Mouse (Mus musculus) hindbrain, embryonic 10.5 days (tissue): ENCODE measurements around the gene Stx6. TPM values are rescaled to one million over a fixed set of nuclear protein-coding genes. Genes with fewer than 3 reads are reported as not detected.

ENCODE experiments used
- DNase-seq: peaks from one replicate; pipeline ENCODE4 v3.0.0-alpha.2; 2017; ENCODE audit warnings: low spot score
- H3K27ac ChIP-seq: fragments of 300-500 bp; sonication (generic); 2 replicates; pipeline ENCODE4 v1.5.1; 2016; ENCODE audit warnings: mild to moderate bottlenecking, moderate library complexity
- H3K27me3 ChIP-seq: fragments of 300-500 bp; sonication (generic); 2 replicates; pipeline ENCODE4 v1.6.1; 2016; ENCODE audit warnings: mild to moderate bottlenecking; ENCODE audit not compliant: poor library complexity, insufficient read depth, severe bottlenecking
- H3K36me3 ChIP-seq: fragments of 300-500 bp; sonication (generic); 2 replicates; pipeline ENCODE4 v1.6.1; 2016; ENCODE audit warnings: mild to moderate bottlenecking, moderate library complexity
- H3K4me1 ChIP-seq: fragments of 300-500 bp; sonication (generic); replicated peaks from 2 replicates; pipeline ENCODE4 v1.6.1; 2016; ENCODE audit warnings: mild to moderate bottlenecking
- H3K4me3 ChIP-seq: fragments of 300-500 bp; sonication (generic); 2 replicates; pipeline ENCODE4 v1.5.1; 2016; ENCODE audit warnings: mild to moderate bottlenecking, moderate library complexity
- H3K9me3 ChIP-seq: fragments of 300-500 bp; sonication (generic); 2 replicates; pipeline ENCODE4 v1.6.1; 2016; ENCODE audit warnings: mild to moderate bottlenecking, moderate library complexity
- WGBS: fragments of 180-500 bp; shearing (Covaris S2); methylation state at CpG from one replicate; pipeline ENCODE4 v1.1.7; 2016; 5-methylcytosine and 5-hydroxymethylcytosine counted together
- polyA plus RNA-seq: library from polyadenylated mRNA; unstranded; fragments of >200 nt; fragmentation: Nextera tagmentation; extraction: Ambion mirVana; gene quantifications from 2 replicates; pipeline ENCODE4 v1.2.1, GENCODE M21; 2016

Stx6 gene
- polyA plus RNA-seq, 1 experiment from 2014 or later: 101 TPM

- Histone ChIP-seq H3K27me3 (peaks cover 36% of the 10 kb centered on the region), H3K4me3 (peak within 1 kb of the TSS; percentile 70), H3K27ac (peak within 1 kb of the TSS; percentile 94), H3K4me1 (peaks cover 45% of the 10 kb centered on the region), H3K36me3 (peaks cover 22% of the 10 kb centered on the region), H3K9me3 (no peaks in the 10 kb centered on the region)
- peak; percentile 77 for DNase-seq
- WGBS: 2% methylated on average over 85 of the region's 85 CpGs
These were observed 85.6 kb downstream of the Stx6 start, which contains the start of gene BC034090 for GRCm38 (mm10) chr1:155243797-155244770. BC034090 (minus strand) TSS chr1:155244444.

- no peak for DNase-seq
- Histone ChIP-seq H3K4me3 (peak overlapping the region; percentile 70), H3K27ac (peak overlapping the region; percentile 94), H3K9me3 (no peaks in the 10 kb centered on the region), H3K36me3 (peaks cover 22% of the 10 kb centered on the region), H3K27me3 (peaks cover 36% of the 10 kb centered on the region), H3K4me1 (peaks cover 37% of the 10 kb centered on the region)
- WGBS: 2% methylated on average over 29 of the region's 29 CpGs
These were observed 86.3 kb downstream of the Stx6 start for GRCm38 (mm10) chr1:155244771-155245211.

- Histone ChIP-seq H3K4me1 (peaks cover 32% of the 10 kb centered on the region), H3K9me3 (no peaks in the 10 kb centered on the region), H3K36me3 (peaks cover 16% of the 10 kb centered on the region), H3K27ac (no peak overlapping the region), H3K27me3 (peaks cover 36% of the 10 kb centered on the region), H3K4me3 (no peak overlapping the region)
- DNase-seq: peak; percentile 21
- 57% methylated on average over 7 of the region's 7 CpGs for WGBS
These were observed 87.0 kb downstream of the Stx6 start for GRCm38 (mm10) chr1:155245516-155245915.

- Histone ChIP-seq H3K4me3 (no peak overlapping the region), H3K9me3 (no peaks in the 10 kb centered on the region), H3K27me3 (peaks cover 26% of the 10 kb centered on the region), H3K36me3 (no peaks in the 10 kb centered on the region), H3K27ac (no peak overlapping the region), H3K4me1 (peaks cover 36% of the 10 kb centered on the region)
- DNase-seq: no peak
- WGBS: 49% methylated on average over 5 of the region's 5 CpGs
These were observed 88.9 kb downstream of the Stx6 start for GRCm38 (mm10) chr1:155247441-155247840.

GRCm38 (mm10) chr1:155248041-155248440 is 89.5 kb downstream of the Stx6 start:
- Histone ChIP-seq H3K9me3 (no peaks in the 10 kb centered on the region), H3K4me1 (peaks cover 41% of the 10 kb centered on the region), H3K4me3 (no peak overlapping the region), H3K27ac (no peak overlapping the region), H3K36me3 (no peaks in the 10 kb centered on the region), H3K27me3 (peaks cover 23% of the 10 kb centered on the region)
- no peak for DNase-seq
- 76% methylated on average over 5 of the region's 5 CpGs for WGBS

- no peaks in the 10 kb centered on the region for H3K9me3 ChIP-seq
- H3K36me3 ChIP-seq: no peaks in the 10 kb centered on the region
- peaks cover 15% of the 10 kb centered on the region for H3K27me3 ChIP-seq
- H3K4me3 ChIP-seq: no peak overlapping the region
- no peak overlapping the region for H3K27ac ChIP-seq
- no peak for DNase-seq
- peaks cover 26% of the 10 kb centered on the region for H3K4me1 ChIP-seq
- WGBS: 45% methylated on average over 5 of the region's 5 CpGs
These were observed 91.4 kb downstream of the Stx6 start for GRCm38 (mm10) chr1:155249896-155250295.

- no peak overlapping the region for H3K4me3 ChIP-seq
- H3K27ac ChIP-seq: no peak overlapping the region
- WGBS: 31% methylated on average over 4 of the region's 4 CpGs
- H3K27me3 ChIP-seq: peaks cover 7% of the 10 kb centered on the region
- H3K9me3 ChIP-seq: no peaks in the 10 kb centered on the region
- H3K36me3 ChIP-seq: no peaks in the 10 kb centered on the region
- DNase-seq: no peak
- H3K4me1 ChIP-seq: peaks cover 18% of the 10 kb centered on the region
These were observed 92.1 kb downstream of the Stx6 start for GRCm38 (mm10) chr1:155250531-155251135.

- 86% methylated on average over 5 of the region's 5 CpGs for WGBS
- no peaks in the 10 kb centered on the region for H3K27me3 ChIP-seq
- no peaks in the 10 kb centered on the region for H3K36me3 ChIP-seq
- no peak for DNase-seq
- H3K4me3 ChIP-seq: no peak overlapping the region
- no peaks in the 10 kb centered on the region for H3K9me3 ChIP-seq
- H3K27ac ChIP-seq: no peak overlapping the region
- peaks cover 15% of the 10 kb centered on the region for H3K4me1 ChIP-seq
These were observed 93.1 kb downstream of the Stx6 start for GRCm38 (mm10) chr1:155251596-155251995.

- Histone ChIP-seq H3K9me3 (no peaks in the 10 kb centered on the region), H3K36me3 (no peaks in the 10 kb centered on the region), H3K27me3 (no peaks in the 10 kb centered on the region), H3K4me1 (peaks cover 15% of the 10 kb centered on the region), H3K27ac (no peak overlapping the region), H3K4me3 (no peak overlapping the region)
- DNase-seq: no peak
- 61% methylated on average over 6 of the region's 6 CpGs for WGBS
These were observed 94.2 kb downstream of the Stx6 start for GRCm38 (mm10) chr1:155252631-155253121.

GRCm38 (mm10) chr1:155253126-155253525 is 94.6 kb downstream of the Stx6 start:
- no peak for DNase-seq
- no peak overlapping the region for H3K27ac ChIP-seq
- WGBS: 80% methylated on average over 12 of the region's 12 CpGs
- no peaks in the 10 kb centered on the region for H3K36me3 ChIP-seq
- no peak overlapping the region for H3K4me3 ChIP-seq
- H3K27me3 ChIP-seq: no peaks in the 10 kb centered on the region
- no peaks in the 10 kb centered on the region for H3K9me3 ChIP-seq
- H3K4me1 ChIP-seq: peaks cover 12% of the 10 kb centered on the region

- WGBS: 86% methylated on average over 8 of the region's 8 CpGs
- Histone ChIP-seq H3K4me1 (peaks cover 12% of the 10 kb centered on the region), H3K27ac (no peak overlapping the region), H3K4me3 (no peak overlapping the region), H3K36me3 (no peaks in the 10 kb centered on the region), H3K9me3 (no peaks in the 10 kb centered on the region), H3K27me3 (no peaks in the 10 kb centered on the region)
- no peak for DNase-seq
These were observed 95.8 kb downstream of the Stx6 start for GRCm38 (mm10) chr1:155254309-155254708.
